Mouse (Mus musculus): ENCODE data around the gene B4galt5. TPM values are rescaled to one million over a fixed set of nuclear protein-coding genes. Genes with fewer than 3 reads are reported as not detected.

B4galt5 gene
- polyA plus RNA-seq, 1 experiment from 2014 or later = 24.2 TPM

DNA sequence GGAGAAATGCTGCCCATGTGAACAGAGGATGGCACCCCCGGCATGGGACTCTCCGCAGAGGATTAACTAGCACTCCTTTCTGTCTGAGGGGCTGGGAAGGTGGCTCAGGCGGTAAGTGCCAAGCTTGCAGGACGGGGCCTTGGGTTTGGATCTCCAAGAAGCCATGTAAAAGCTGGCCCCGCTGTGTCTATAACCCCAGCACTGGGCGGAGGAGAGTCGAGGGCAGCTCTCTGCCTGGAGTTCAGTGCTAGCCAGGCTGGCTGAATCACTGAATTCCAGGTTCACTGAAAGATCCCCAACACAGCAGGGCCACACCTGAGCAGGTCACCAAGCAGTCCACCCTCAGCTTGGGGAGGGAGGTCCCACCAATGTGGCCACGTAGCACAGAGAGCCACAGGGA, 45.8 kb downstream of the B4galt5 start:
- no peak overlapping the region for H3K9ac ChIP-seq (ENCODE audit: low read length)
- H3K4me1 ChIP-seq (ENCODE audit: control insufficient read depth in 2 of 2, insufficient read depth in 2 of 2, low read length in 2 of 2) = peaks cover 17 to 20% of the 10 kb centered on the region in 2 experiments; a peak in 3 of 4 replicates
- no peaks in the 10 kb centered on the region for H3K27me3 ChIP-seq (ENCODE audit: control insufficient read depth, insufficient read depth, low read length)
- H3K4me2 ChIP-seq (ENCODE audit: low read length) = no peak overlapping the region
- H3K27ac ChIP-seq (replicated peaks in 1 of 2; ENCODE audit: control insufficient read depth in 1 of 2, insufficient read depth in 1 of 2, low read depth in 2 of 2, low read length in 2 of 2) = no peak overlapping the region
- H3K9me3 ChIP-seq (ENCODE audit: control insufficient read depth, low read length) = no peaks in the 10 kb centered on the region
- peaks cover 77% of the 10 kb centered on the region for H3K36me3 ChIP-seq (ENCODE audit: control insufficient read depth, insufficient read depth, low read length)
- no peak overlapping the region for H3K4me3 ChIP-seq (ENCODE audit: control insufficient read depth in 1 of 2, insufficient read depth in 1 of 2, low read depth in 1 of 2, low read length in 2 of 2)
- WGBS = 84% methylated on average over 8 of the region's 8 CpGs
- ATAC-seq (ENCODE audit: insufficient number of reproducible peaks, insufficient read depth, low FRiP score, low read depth) = no peak

DNA sequence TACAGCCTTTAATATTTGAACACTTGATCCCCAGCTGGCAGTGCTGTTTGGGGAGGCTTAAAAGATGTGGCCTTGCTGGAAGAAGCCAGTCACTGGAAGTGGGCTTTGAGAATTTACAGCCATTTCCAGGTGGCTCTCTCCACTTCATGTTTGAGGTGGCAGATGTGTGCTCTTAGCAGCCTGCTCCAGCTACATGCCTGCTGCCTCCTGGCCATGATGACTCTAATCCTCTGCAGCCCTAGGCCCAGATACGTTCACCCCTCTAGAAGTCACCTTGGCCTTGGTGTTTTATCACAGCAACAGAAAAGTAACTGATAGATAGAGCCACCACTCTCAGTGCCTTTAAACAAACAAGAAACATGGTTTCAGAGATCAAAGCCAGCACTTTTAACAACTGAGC, 46.3 kb downstream of the B4galt5 start:
- WGBS = 25% methylated on average over 1 of the region's 1 CpGs
- Histone ChIP-seq H3K9ac (ENCODE audit: low read length) (no peak overlapping the region), H3K27ac (replicated peaks in 1 of 2; ENCODE audit: control insufficient read depth in 1 of 2, insufficient read depth in 1 of 2, low read depth in 2 of 2, low read length in 2 of 2) (0 out of 4 replicates have a peak overlapping the region, but pooled peaks of 1 of the 2 experiments have one; percentile 14), H3K36me3 (ENCODE audit: control insufficient read depth, insufficient read depth, low read length) (peaks cover 77% of the 10 kb centered on the region), H3K9me3 (ENCODE audit: control insufficient read depth, low read length) (no peaks in the 10 kb centered on the region), H3K4me2 (ENCODE audit: low read length) (no peak overlapping the region), H3K27me3 (ENCODE audit: control insufficient read depth, insufficient read depth, low read length) (no peaks in the 10 kb centered on the region), H3K4me3 (ENCODE audit: control insufficient read depth in 1 of 2, insufficient read depth in 1 of 2, low read depth in 1 of 2, low read length in 2 of 2) (no peak overlapping the region), H3K4me1 (ENCODE audit: control insufficient read depth in 2 of 2, insufficient read depth in 2 of 2, low read length in 2 of 2) (peaks cover 17 to 20% of the 10 kb centered on the region in 2 experiments; a peak in 3 of 4 replicates)
- ATAC-seq (ENCODE audit: insufficient number of reproducible peaks, insufficient read depth, low FRiP score, low read depth) = no peak

DNA sequence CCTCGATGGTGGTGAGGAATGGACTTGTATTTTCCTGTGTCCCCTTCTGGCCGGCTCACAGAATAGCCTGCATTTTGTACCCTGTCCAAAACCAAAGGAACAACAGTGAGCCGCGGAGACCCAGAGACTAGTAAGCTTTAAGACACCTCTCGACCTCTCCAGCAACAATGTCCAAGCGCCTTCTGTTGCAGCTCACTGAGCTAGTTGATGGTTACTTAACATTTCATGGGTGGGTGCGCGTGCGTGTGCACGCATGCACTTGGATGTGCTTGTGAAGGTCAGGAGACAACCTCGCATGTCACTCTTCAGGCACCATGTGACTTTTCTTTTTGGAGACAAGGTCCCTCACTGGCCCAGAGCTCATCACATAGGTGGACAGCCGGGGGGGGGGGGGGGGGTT, 47.0 kb downstream of the B4galt5 start:
- no peak overlapping the region for H3K4me2 ChIP-seq (ENCODE audit: low read length)
- no peak overlapping the region for H3K9ac ChIP-seq (ENCODE audit: low read length)
- H3K36me3 ChIP-seq (ENCODE audit: control insufficient read depth, insufficient read depth, low read length) = peaks cover 72% of the 10 kb centered on the region
- ATAC-seq (ENCODE audit: insufficient number of reproducible peaks, insufficient read depth, low FRiP score, low read depth) = no peak
- peaks cover 17 to 20% of the 10 kb centered on the region in 2 experiments; a peak in 3 of 4 replicates for H3K4me1 ChIP-seq (ENCODE audit: control insufficient read depth in 2 of 2, insufficient read depth in 2 of 2, low read length in 2 of 2)
- no peak overlapping the region for H3K4me3 ChIP-seq (ENCODE audit: control insufficient read depth in 1 of 2, insufficient read depth in 1 of 2, low read depth in 1 of 2, low read length in 2 of 2)
- H3K27ac ChIP-seq (replicated peaks in 1 of 2; ENCODE audit: control insufficient read depth in 1 of 2, insufficient read depth in 1 of 2, low read depth in 2 of 2, low read length in 2 of 2) = no peak overlapping the region
- H3K9me3 ChIP-seq (ENCODE audit: control insufficient read depth, low read length) = no peaks in the 10 kb centered on the region
- WGBS = 85% methylated on average over 12 of the region's 12 CpGs
- H3K27me3 ChIP-seq (ENCODE audit: control insufficient read depth, insufficient read depth, low read length) = no peaks in the 10 kb centered on the region

DNA sequence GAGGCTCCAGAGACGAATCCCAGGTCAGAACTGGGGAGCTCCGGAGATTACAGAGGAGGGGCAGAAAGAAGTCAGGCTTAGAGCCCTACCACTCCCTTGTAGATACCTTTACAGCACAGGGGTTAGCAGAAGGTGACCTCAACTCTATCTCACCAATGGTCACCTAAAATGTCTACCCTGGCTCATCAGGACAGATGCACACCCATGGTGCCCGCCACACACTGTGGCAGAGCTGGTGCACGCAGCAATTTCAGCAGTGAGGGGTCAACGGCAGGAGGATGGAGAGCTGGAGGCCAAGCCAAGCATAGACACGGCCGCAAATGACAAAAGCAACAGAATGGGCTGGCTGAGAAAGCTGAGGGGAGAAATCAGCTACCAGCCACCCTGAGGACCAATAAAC, 47.4 kb downstream of the B4galt5 start:
- H3K4me2 ChIP-seq (ENCODE audit: low read length) = no peak overlapping the region
- no peaks in the 10 kb centered on the region for H3K27me3 ChIP-seq (ENCODE audit: control insufficient read depth, insufficient read depth, low read length)
- ATAC-seq (ENCODE audit: insufficient number of reproducible peaks, insufficient read depth, low FRiP score, low read depth) = no peak
- no peaks in the 10 kb centered on the region for H3K9me3 ChIP-seq (ENCODE audit: control insufficient read depth, low read length)
- H3K4me3 ChIP-seq (ENCODE audit: control insufficient read depth in 1 of 2, insufficient read depth in 1 of 2, low read depth in 1 of 2, low read length in 2 of 2) = no peak overlapping the region
- H3K9ac ChIP-seq (ENCODE audit: low read length) = no peak overlapping the region
- 90% methylated on average over 7 of the region's 7 CpGs for WGBS
- H3K27ac ChIP-seq (replicated peaks in 1 of 2; ENCODE audit: control insufficient read depth in 1 of 2, insufficient read depth in 1 of 2, low read depth in 2 of 2, low read length in 2 of 2) = no peak overlapping the region
- H3K4me1 ChIP-seq (ENCODE audit: control insufficient read depth in 2 of 2, insufficient read depth in 2 of 2, low read length in 2 of 2) = peaks cover 17 to 20% of the 10 kb centered on the region in 2 experiments; a peak in 3 of 4 replicates
- H3K36me3 ChIP-seq (ENCODE audit: control insufficient read depth, insufficient read depth, low read length) = peaks cover 70% of the 10 kb centered on the region

DNA sequence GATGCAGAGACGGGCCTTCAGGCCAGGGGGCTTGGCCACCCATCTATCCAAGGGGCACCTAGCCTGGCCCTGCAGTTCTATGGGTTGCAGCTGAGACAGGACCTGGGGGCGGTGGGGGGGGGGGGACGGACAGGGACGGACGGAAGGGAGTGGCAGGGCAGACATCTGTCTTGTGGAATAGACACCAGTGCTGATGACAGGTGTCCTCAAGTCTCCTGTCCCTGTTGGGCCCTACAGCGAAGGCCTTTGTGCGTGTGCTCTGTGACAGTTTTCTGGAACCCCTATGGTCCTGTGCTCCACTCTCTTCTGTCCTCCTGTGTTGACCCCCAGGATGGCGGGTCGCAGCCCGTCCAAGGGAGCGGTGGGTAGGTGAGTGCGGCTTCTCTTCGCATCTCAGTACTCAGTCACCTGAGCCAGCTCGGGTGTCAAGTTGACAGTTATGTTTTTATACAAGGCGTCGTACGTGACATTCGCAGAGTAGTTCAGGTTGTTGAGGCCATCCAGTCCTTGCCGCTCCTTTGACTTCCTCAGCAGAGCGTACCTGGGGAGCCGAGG, 48.0 kb downstream of the B4galt5 start:
- H3K4me1 ChIP-seq (ENCODE audit: control insufficient read depth in 2 of 2, insufficient read depth in 2 of 2, low read length in 2 of 2) = peaks cover 17 to 20% of the 10 kb centered on the region in 2 experiments; a peak in 3 of 4 replicates
- H3K27me3 ChIP-seq (ENCODE audit: control insufficient read depth, insufficient read depth, low read length) = no peaks in the 10 kb centered on the region
- H3K9me3 ChIP-seq (ENCODE audit: control insufficient read depth, low read length) = no peaks in the 10 kb centered on the region
- no peak overlapping the region for H3K4me3 ChIP-seq (ENCODE audit: control insufficient read depth in 1 of 2, insufficient read depth in 1 of 2, low read depth in 1 of 2, low read length in 2 of 2)
- 89% methylated on average over 21 of the region's 21 CpGs for WGBS
- H3K9ac ChIP-seq (ENCODE audit: low read length) = no peak overlapping the region
- no peak for ATAC-seq (ENCODE audit: insufficient number of reproducible peaks, insufficient read depth, low FRiP score, low read depth)
- no peak overlapping the region for H3K4me2 ChIP-seq (ENCODE audit: low read length)
- H3K36me3 ChIP-seq (ENCODE audit: control insufficient read depth, insufficient read depth, low read length) = peaks cover 64% of the 10 kb centered on the region
- H3K27ac ChIP-seq (replicated peaks in 1 of 2; ENCODE audit: control insufficient read depth in 1 of 2, insufficient read depth in 1 of 2, low read depth in 2 of 2, low read length in 2 of 2) = no peak overlapping the region

DNA sequence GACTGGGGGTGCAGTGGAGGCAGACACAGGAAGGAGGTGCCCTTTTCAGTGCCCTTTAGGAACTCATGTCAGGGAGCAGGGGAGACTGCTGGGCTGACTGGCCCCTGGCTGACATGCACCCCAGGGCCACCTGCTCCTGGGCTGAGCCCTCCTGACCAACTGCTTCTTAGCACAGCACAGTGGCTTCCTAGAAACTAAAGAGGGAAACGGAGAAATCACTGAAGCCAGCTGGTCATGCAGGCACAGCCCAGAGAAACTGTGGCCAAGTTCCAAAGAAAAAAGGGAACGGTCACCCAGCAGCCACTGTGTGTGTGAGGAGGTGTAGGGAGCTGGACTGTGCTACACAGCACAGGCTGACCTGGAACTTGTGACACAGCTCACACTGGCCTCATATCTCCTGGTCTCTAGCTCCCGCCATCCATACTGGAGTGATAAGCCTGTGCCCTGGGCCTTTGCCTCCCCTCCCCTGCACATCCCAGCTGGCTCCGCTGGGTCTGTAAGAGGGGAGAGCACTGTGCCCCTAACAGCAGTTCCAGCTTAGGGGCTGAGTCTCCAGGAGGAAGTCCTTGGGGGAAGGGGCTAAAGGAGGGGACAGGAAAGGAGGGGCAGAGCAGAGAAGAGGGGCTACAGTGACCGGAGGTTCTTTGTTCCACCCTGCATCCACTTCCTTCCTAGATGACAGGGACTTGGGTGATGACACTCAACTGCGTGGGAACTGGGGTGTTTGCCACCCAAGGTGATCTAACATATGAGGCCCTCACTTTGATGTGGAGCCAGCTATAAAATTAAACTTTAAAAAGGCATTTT, 48.9 kb downstream of the B4galt5 start:
- 0 out of 2 replicates have a peak overlapping the region, but pooled peaks have one; percentile 30 for H3K9ac ChIP-seq (ENCODE audit: low read length)
- no peak overlapping the region for H3K4me3 ChIP-seq (ENCODE audit: control insufficient read depth in 1 of 2, insufficient read depth in 1 of 2, low read depth in 1 of 2, low read length in 2 of 2)
- 33% methylated on average over 6 of the region's 6 CpGs for WGBS
- ATAC-seq (ENCODE audit: insufficient number of reproducible peaks, insufficient read depth, low FRiP score, low read depth) = peak; percentile 35; the same call in 1 of the 2 replicates
- no peaks in the 10 kb centered on the region for H3K9me3 ChIP-seq (ENCODE audit: control insufficient read depth, low read length)
- peaks cover 55% of the 10 kb centered on the region for H3K36me3 ChIP-seq (ENCODE audit: control insufficient read depth, insufficient read depth, low read length)
- peak overlapping the region; percentile 44 to 53 for H3K27ac ChIP-seq (replicated peaks in 1 of 2; ENCODE audit: control insufficient read depth in 1 of 2, insufficient read depth in 1 of 2, low read depth in 2 of 2, low read length in 2 of 2)
- peaks cover 17 to 20% of the 10 kb centered on the region in 2 experiments; a peak in 3 of 4 replicates for H3K4me1 ChIP-seq (ENCODE audit: control insufficient read depth in 2 of 2, insufficient read depth in 2 of 2, low read length in 2 of 2)
- H3K4me2 ChIP-seq (ENCODE audit: low read length) = no peak overlapping the region
- H3K27me3 ChIP-seq (ENCODE audit: control insufficient read depth, insufficient read depth, low read length) = no peaks in the 10 kb centered on the region

DNA sequence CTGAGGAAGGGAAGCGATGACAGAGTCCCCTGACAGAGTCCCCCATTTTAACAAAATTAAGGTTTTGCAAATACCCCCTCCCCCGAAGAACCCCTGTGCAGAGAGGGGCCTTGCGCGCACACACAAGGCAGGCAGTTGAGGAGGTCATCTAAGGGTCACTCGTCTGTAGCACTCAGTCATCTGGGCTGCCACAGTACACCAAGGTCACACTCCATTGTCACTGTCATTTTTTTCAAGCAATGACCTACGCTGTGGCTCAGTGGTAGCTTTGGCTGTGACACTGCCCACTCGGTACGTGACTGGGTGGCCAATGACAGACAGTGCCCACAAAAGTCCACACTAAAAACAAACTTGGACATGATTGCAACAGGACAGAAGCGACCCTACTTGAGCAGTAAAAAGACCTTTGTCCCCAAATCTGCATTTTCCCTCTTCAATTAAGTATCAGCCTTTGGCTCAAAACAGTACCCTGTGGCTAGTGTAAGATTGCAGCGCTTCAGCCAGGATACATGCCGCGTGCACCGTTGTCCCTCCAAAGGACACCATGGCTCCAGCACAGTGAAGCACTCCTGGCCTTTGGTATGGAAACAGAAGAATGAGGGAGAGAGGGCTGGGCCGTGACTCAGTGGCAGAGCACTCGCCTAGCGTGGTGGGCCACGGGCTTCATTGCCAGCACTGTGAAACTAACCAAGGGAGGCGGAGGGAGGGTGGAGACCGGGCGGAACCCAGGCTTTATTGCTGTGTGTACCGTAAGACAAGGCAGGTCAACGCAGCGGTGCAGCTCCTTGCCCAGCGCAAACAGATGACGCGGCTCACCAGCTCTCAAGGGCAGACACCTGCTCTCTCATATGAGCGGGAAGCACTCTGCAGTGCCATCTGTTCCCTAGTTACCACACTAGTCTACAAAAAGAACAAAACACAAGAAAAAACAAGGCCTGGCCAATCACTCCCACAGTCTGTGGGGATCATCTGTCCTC, 50.0 kb downstream of the B4galt5 start:
- ATAC-seq (ENCODE audit: insufficient number of reproducible peaks, insufficient read depth, low FRiP score, low read depth) = no peak
- WGBS = 73% methylated on average over 27 of the region's 27 CpGs
- H3K9me3 ChIP-seq (ENCODE audit: control insufficient read depth, low read length) = no peaks in the 10 kb centered on the region
- H3K9ac ChIP-seq (ENCODE audit: low read length) = 0 out of 2 replicates have a peak overlapping the region, but pooled peaks have one; percentile 1
- no peaks in the 10 kb centered on the region for H3K27me3 ChIP-seq (ENCODE audit: control insufficient read depth, insufficient read depth, low read length)
- peaks cover 45% of the 10 kb centered on the region for H3K36me3 ChIP-seq (ENCODE audit: control insufficient read depth, insufficient read depth, low read length)
- H3K4me1 ChIP-seq (ENCODE audit: control insufficient read depth in 2 of 2, insufficient read depth in 2 of 2, low read length in 2 of 2) = peaks cover 17 to 20% of the 10 kb centered on the region in 2 experiments; a peak in 3 of 4 replicates
- 0 out of 2 replicates have a peak overlapping the region, but pooled peaks have one; percentile 13 for H3K4me2 ChIP-seq (ENCODE audit: low read length)
- peak overlapping the region; percentile 3 to 44; a peak in 3 of 4 replicates for H3K27ac ChIP-seq (replicated peaks in 1 of 2; ENCODE audit: control insufficient read depth in 1 of 2, insufficient read depth in 1 of 2, low read depth in 2 of 2, low read length in 2 of 2)
- H3K4me3 ChIP-seq (ENCODE audit: control insufficient read depth in 1 of 2, insufficient read depth in 1 of 2, low read depth in 1 of 2, low read length in 2 of 2) = no peak overlapping the region
